Mouse (Mus musculus) liver, embryonic 14.5 days (tissue): Measurements from ENCODE around the gene Tas2r135.

Source experiments
- CTCF ChIP-seq: IDR thresholded peaks from 2 replicates; pipeline ENCODE4 v1.5.1; 2016; ENCODE audit warnings: antibody characterized with exemption, low read depth, control low read depth
- EP300 ChIP-seq: IDR thresholded peaks from 2 replicates; pipeline ENCODE4 v1.6.1; 2016; ENCODE audit warnings: antibody characterized with exemption, low read depth

DNA sequence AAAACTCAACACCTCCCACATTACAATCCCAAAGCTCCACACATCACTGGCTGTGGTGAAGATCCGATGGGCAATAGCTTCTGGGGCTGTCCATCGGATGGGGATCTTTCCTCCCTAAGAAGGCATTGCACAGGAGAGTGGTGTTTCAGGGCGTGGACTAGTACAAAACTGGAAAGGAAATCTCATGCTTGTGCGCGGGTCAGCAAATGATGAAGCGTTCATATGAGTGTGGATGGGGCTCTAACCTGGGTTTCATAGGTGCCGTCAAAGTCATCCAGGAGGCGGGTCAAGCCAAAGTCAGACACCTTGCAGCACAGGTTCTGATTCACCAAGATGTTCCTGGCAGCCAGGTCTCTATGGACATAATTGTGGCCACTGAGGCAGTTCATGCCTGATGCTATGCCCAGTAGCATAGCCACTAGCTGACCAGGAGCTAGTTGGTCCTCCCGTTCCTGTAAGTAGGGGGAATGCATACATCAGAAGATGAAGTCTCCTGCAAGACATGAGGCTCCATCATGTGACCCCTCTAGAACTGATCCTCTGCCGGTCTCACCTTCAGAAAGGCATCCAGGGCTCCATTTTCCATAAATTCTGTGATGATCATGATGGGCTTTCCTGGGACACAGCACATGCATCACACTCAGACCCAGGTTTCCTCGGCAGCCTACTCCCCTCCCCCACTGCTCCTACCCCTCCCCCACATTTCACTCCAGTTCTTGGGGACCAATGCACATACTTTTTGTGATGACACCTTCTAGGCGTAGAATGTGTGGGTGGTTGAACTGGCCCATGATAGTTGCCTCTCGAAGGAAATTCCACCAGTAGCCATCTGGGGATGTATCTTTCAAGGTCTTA is 44.0 kb upstream of the Tas2r135 start:
- TF ChIP-seq CTCF, result no peak
- TF ChIP-seq EP300, result no peak
